Mouse (Mus musculus): ENCODE measurements around the gene Mnx1. TPM values are rescaled to one million over a fixed set of nuclear protein-coding genes. Genes with fewer than 3 reads are reported as not detected.

Gene Mnx1
- not detected in 2 replicates for total RNA-seq (2014; fragmentation: Nextera tagmentation)
- 0.06 TPM in 1 of 2 replicates, not detected in the other for total RNA-seq (2017)
- polyA plus RNA-seq (2012): not detected in 2 replicates

DNA sequence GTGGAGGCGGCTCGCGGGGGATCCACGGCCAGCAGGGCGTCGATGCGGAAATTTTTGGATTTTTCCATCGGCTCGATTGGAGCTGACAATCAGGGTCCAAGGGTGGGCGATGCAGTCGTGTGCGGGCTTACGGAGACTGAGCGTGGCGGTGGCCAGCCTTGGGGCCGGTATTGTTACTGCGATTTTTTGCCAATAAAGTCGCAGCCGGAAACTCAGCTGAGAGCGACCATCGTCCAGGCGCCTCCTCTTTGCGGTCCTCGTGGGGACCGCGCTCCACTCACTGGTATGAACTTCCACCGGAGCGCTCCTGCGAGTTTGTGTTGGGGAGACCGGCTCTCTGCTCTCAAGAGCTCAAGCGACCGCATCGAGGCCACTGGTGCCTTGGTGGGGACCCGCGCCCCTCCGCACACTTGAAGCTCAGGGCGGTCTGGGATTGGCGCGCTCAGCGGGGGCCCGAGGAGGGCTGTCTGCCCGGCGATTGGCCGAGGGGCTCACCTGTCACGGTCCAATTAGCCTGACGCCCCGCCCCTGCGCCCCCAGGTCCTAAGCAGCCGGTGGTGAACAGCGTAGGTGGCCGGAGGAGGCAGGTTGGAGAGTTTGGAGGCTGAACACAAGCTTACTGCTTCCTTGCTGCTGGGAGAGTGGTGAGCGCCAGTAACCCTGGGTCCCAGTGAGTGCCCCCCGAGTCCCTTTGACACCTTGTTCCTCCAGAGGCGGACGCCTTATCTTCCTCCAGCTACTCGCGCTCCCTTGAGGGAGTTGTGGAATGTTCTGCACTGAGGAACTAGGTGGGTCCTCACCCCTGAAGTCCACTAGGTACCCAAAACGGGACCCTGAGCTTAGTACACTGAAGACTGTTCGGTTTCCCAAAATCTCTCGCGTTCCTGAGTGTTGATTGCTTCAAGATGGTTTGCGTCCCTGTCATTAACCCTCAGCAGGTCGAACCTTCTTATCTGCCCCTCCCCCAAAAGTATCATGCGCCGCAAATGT, at the start of gene Mnx1:
Gene Mnx1 (minus strand): TSS at position 263 of the 990 bp plus-strand sequence.
- Histone ChIP-seq H3K4me3 (ENCODE audit: low read depth, low read length) (peak within 1 kb of the TSS; percentile 16; the same call in 1 of the 2 replicates), H3K27me3 (ENCODE audit: insufficient read depth, low read length) (peaks cover 78% of the 10 kb centered on the region), H3K9me3 (replicated peaks) (no peaks in the 10 kb centered on the region), H3K36me3 (replicated peaks) (no peaks in the 10 kb centered on the region), H3K4me1 (ENCODE audit: insufficient read depth, low read depth, low read length) (peaks cover 3% of the 10 kb centered on the region)
- TF ChIP-seq GATA2 (IDR thresholded peaks at IDR 0.05; ENCODE audit: borderline replicate concordance, low read depth, low read length) (no peak), TAL1 (conservative IDR thresholded peaks at IDR 0.05; ENCODE audit: low read depth, low read length) (no peak), CTCF (IDR thresholded peaks at IDR 0.05; ENCODE audit: low read depth, low read length) (no peak), GATA1 (IDR thresholded peaks at IDR 0.05; ENCODE audit: borderline replicate concordance, low read length) (no peak), POLR2AphosphoS5 (IDR thresholded peaks at IDR 0.05; ENCODE audit: insufficient replicate concordance, low read depth, low read length) (no peak)
- no peak for ATAC-seq (ENCODE audit: extremely low read depth, insufficient number of reproducible peaks, low FRiP score, poor library complexity, severe bottlenecking)
- DNase-seq (ENCODE audit: low spot score): no peak

DNA sequence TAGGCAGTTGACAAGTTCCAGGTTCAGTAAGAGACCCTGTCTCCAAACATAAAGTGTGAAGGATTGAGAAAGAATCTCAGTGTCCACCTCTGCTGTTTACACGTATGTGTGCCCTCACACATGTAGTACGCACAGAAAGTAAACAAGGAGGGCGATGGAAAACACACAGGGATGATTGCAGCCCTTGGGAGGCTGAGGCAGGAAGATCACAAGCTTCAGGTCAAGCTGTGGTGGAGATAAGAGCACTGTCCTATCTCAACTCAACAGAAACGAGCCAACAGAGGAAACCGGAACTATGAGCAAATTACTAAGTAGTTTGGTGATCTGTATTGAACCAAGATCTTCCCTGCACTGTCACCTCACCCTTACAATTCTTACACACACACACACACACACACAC, 38.2 kb upstream of the Mnx1 start:
- H3K9me3 ChIP-seq (replicated peaks): no peaks in the 10 kb centered on the region
- H3K4me1 ChIP-seq (ENCODE audit: insufficient read depth, low read depth, low read length): peaks cover 31% of the 10 kb centered on the region
- H3K27me3 ChIP-seq (ENCODE audit: insufficient read depth, low read length): no peaks in the 10 kb centered on the region
- H3K36me3 ChIP-seq (replicated peaks): no peaks in the 10 kb centered on the region
- H3K4me3 ChIP-seq (ENCODE audit: low read depth, low read length): no peak overlapping the region; the same call in 1 of the 2 replicates
- DNase-seq (ENCODE audit: low spot score): no peak
- ATAC-seq (ENCODE audit: extremely low read depth, insufficient number of reproducible peaks, low FRiP score, poor library complexity, severe bottlenecking): peak; percentile 79
- no peak for TF ChIP-seq GATA1 (IDR thresholded peaks at IDR 0.05; ENCODE audit: borderline replicate concordance, low read length)
- no peak for TF ChIP-seq POLR2AphosphoS5 (IDR thresholded peaks at IDR 0.05; ENCODE audit: insufficient replicate concordance, low read depth, low read length)
- TF ChIP-seq CTCF (IDR thresholded peaks at IDR 0.05; ENCODE audit: low read depth, low read length): no peak
- TF ChIP-seq TAL1 (conservative IDR thresholded peaks at IDR 0.05; ENCODE audit: low read depth, low read length): peak; percentile 81

DNA sequence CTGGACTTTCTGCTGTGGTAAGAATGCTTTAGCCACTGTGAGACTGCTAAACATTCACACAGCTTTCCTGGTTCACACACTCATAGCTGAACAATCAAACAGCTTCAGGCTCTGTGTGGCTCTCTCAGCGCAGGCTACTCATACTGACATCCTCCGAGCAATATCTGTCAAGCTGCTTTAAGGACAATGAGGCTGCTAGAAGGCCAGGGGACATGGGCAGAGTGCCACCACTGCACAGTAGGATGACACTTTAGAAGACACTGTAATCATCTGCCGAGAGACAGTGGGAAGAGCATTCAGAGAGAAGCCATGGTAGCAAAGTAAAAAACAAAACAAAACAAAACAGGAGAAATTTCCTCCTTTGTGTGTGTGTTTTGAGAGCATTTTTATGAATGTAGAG, 37.6 kb upstream of the Mnx1 start:
- Histone ChIP-seq H3K36me3 (replicated peaks) (no peaks in the 10 kb centered on the region), H3K27me3 (ENCODE audit: insufficient read depth, low read length) (no peaks in the 10 kb centered on the region), H3K4me3 (ENCODE audit: low read depth, low read length) (peak overlapping the region; percentile 46; the same call in 1 of the 2 replicates), H3K9me3 (replicated peaks) (no peaks in the 10 kb centered on the region), H3K4me1 (ENCODE audit: insufficient read depth, low read depth, low read length) (peaks cover 31% of the 10 kb centered on the region)
- ATAC-seq (ENCODE audit: extremely low read depth, insufficient number of reproducible peaks, low FRiP score, poor library complexity, severe bottlenecking): no peak
- no peak for DNase-seq (ENCODE audit: low spot score)
- TF ChIP-seq GATA1 (IDR thresholded peaks at IDR 0.05; ENCODE audit: borderline replicate concordance, low read length) (no peak), POLR2AphosphoS5 (IDR thresholded peaks at IDR 0.05; ENCODE audit: insufficient replicate concordance, low read depth, low read length) (no peak), TAL1 (conservative IDR thresholded peaks at IDR 0.05; ENCODE audit: low read depth, low read length) (no peak), CTCF (IDR thresholded peaks at IDR 0.05; ENCODE audit: low read depth, low read length) (no peak), GATA2 (IDR thresholded peaks at IDR 0.05; ENCODE audit: borderline replicate concordance, low read depth, low read length) (no peak)

DNA sequence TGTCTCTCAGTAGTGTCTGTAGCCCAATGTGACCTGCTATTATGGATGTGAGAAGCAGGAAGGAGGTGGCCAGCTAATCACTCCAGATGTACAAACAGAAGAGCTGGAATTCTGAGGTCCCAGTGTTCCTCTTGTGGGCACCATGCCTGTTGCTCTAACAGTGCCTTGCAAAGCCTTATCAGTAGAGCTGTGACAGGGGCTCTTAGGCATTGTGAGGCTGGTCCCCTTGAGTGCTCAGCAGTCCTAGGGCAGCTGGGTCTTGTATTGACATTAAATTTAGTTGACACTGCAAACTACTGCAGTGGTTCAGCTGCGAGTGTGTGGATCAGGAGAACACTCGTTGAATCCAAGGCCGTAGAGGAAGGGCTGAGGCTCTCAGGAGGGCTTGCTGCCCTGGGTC, 28.7 kb upstream of the Mnx1 start:
- Histone ChIP-seq H3K27me3 (ENCODE audit: insufficient read depth, low read length) (peaks cover 2% of the 10 kb centered on the region; the same call in 1 of the 2 replicates), H3K4me3 (ENCODE audit: low read depth, low read length) (no peak overlapping the region), H3K36me3 (replicated peaks) (no peaks in the 10 kb centered on the region), H3K4me1 (ENCODE audit: insufficient read depth, low read depth, low read length) (peaks cover 7% of the 10 kb centered on the region), H3K9me3 (replicated peaks) (no peaks in the 10 kb centered on the region)
- DNase-seq (ENCODE audit: low spot score) (no peak), ATAC-seq (ENCODE audit: extremely low read depth, insufficient number of reproducible peaks, low FRiP score, poor library complexity, severe bottlenecking) (no peak)
- TF ChIP-seq TAL1 (conservative IDR thresholded peaks at IDR 0.05; ENCODE audit: low read depth, low read length) (no peak), CTCF (IDR thresholded peaks at IDR 0.05; ENCODE audit: low read depth, low read length) (no peak), POLR2AphosphoS5 (IDR thresholded peaks at IDR 0.05; ENCODE audit: insufficient replicate concordance, low read depth, low read length) (no peak), GATA1 (IDR thresholded peaks at IDR 0.05; ENCODE audit: borderline replicate concordance, low read length) (no peak), GATA2 (IDR thresholded peaks at IDR 0.05; ENCODE audit: borderline replicate concordance, low read depth, low read length) (no peak)

DNA sequence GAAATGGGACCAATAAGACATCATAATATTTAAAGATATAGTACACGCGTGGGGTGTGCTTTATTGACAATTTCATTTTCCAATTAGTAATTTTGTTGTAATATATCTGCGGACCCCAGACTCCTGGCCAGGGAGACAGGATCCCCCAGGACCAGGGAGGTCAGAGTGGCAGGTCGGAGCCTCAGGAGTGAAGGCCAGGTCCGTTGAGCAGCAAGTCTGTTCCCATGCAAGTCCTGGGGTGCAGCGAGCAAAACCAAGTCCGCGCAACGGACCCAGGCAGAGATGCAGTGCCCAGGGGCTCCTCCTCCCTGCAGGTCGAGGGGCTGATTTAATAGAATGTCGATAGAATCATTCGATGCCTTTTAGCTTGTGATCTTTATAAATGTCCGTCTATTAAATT, 9.1 kb upstream of the Mnx1 start:
- DNase-seq (ENCODE audit: low spot score): no peak
- no peak for ATAC-seq (ENCODE audit: extremely low read depth, insufficient number of reproducible peaks, low FRiP score, poor library complexity, severe bottlenecking)
- Histone ChIP-seq H3K4me1 (ENCODE audit: insufficient read depth, low read depth, low read length) (0 out of 2 replicates have a peak, but pooled peaks cover 3% of the 10 kb centered on the region), H3K27me3 (ENCODE audit: insufficient read depth, low read length) (peaks cover 51% of the 10 kb centered on the region), H3K9me3 (replicated peaks) (no peaks in the 10 kb centered on the region), H3K4me3 (ENCODE audit: low read depth, low read length) (no peak overlapping the region), H3K36me3 (replicated peaks) (no peaks in the 10 kb centered on the region)
- TF ChIP-seq POLR2AphosphoS5 (IDR thresholded peaks at IDR 0.05; ENCODE audit: insufficient replicate concordance, low read depth, low read length) (no peak), TAL1 (conservative IDR thresholded peaks at IDR 0.05; ENCODE audit: low read depth, low read length) (no peak), GATA1 (IDR thresholded peaks at IDR 0.05; ENCODE audit: borderline replicate concordance, low read length) (no peak), CTCF (IDR thresholded peaks at IDR 0.05; ENCODE audit: low read depth, low read length) (no peak), GATA2 (IDR thresholded peaks at IDR 0.05; ENCODE audit: borderline replicate concordance, low read depth, low read length) (no peak)

DNA sequence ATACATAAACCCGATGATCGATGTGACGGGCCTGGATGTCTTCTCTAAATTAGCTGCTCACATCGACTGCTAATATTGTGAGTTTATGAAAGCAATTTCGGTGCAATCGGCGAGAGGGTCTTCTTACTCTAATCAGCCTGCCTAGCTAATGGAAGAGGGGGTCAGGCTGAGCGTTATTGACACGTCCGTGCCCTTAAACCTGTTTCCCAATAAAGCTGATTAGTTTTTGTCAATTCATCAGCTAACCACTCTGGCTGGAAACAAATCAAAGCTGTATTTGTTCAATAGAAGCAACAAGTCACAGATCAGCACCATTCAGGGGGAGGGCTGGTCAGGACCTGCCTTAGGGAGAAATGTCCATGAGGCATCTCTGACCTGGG, 7.7 kb upstream of the Mnx1 start:
- H3K4me1 ChIP-seq (ENCODE audit: insufficient read depth, low read depth, low read length): 0 out of 2 replicates have a peak, but pooled peaks cover 3% of the 10 kb centered on the region
- DNase-seq (ENCODE audit: low spot score) (no peak), ATAC-seq (ENCODE audit: extremely low read depth, insufficient number of reproducible peaks, low FRiP score, poor library complexity, severe bottlenecking) (no peak)
- no peak overlapping the region for H3K4me3 ChIP-seq (ENCODE audit: low read depth, low read length)
- no peak for TF ChIP-seq GATA1 (IDR thresholded peaks at IDR 0.05; ENCODE audit: borderline replicate concordance, low read length)
- no peak for TF ChIP-seq CTCF (IDR thresholded peaks at IDR 0.05; ENCODE audit: low read depth, low read length)
- peaks cover 49% of the 10 kb centered on the region for H3K27me3 ChIP-seq (ENCODE audit: insufficient read depth, low read length)
- H3K9me3 ChIP-seq (replicated peaks): no peaks in the 10 kb centered on the region
- H3K36me3 ChIP-seq (replicated peaks): no peaks in the 10 kb centered on the region

All from G1E (cell line).